Mouse (Mus musculus): Measurements from ENCODE around the gene Fam234b. TPM values are rescaled to one million over a fixed set of nuclear protein-coding genes. Genes with fewer than 3 reads are reported as not detected.

Gene Fam234b
- polyA plus RNA-seq, 1 experiment from 2014 or later, result 21.2 TPM

DNA sequence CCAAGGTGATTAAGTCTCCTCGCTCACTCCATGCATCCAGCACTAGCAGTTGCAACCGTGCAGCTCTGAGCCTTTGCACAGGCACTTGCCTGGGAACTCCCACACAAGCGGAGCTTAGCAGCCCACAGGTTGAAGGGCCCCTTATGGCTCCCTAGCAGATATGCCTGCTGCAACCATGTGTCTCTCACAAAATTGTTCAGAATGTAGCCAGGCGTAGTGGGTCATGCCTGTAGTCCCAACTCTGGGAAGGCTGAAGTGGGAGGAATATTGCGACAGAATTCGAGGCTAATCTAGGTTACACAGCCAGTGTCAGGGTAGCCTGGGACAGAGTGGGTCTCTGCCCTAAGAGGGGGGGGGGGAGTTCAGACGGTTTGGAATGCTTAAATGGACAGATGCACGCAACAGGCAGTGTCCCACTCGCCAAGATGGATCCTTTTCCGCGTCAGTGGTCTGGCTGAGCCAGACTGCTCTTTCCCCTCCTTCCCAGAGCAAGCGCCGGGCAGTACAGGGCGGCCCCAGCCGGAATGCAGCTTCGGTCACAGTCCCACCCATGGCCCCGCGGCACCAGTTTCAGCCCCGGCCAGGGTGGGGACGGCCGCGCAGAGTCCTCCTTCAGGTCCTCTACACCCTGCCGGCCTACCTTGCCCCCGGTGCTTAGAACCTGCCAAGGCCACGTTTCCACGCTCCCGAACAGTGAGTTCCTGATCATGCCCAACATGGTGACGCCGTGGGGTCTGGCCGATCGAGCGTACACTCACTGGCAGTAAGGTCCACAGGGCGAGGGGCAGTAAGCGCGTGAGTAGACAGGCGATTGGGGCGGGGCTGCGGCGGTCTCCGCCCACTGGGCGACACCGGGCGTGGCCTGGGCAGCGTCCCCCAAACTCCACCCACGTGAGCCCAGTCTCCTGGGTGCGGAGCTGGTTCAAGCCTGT is 30.1 kb upstream of the Fam234b start:
- ATAC-seq (ENCODE audit: insufficient number of reproducible peaks, low FRiP score, low TSS enrichment, low read depth), result peak; percentile 89
- H3K27ac ChIP-seq (replicated peaks; ENCODE audit: low read depth, low read length), result no peak overlapping the region
- H3K4me1 ChIP-seq (ENCODE audit: control insufficient read depth, insufficient read depth, low read length), result 0 out of 2 replicates have a peak, but pooled peaks cover 3% of the 10 kb centered on the region
- peak overlapping the region; percentile 54 for H3K9ac ChIP-seq (ENCODE audit: low read length)
- WGBS, result 3% methylated on average over 46 of the region's 46 CpGs
- no peaks in the 10 kb centered on the region for H3K27me3 ChIP-seq (ENCODE audit: control insufficient read depth, insufficient read depth, low read length)
- no peaks in the 10 kb centered on the region for H3K9me3 ChIP-seq (ENCODE audit: control insufficient read depth, low read length)
- peak; percentile 88 for DNase-seq (ENCODE audit: low spot score)
- peak overlapping the region; percentile 43 for H3K4me3 ChIP-seq (ENCODE audit: low read depth, low read length)
- H3K36me3 ChIP-seq (ENCODE audit: control insufficient read depth, insufficient read depth, low read length), result no peaks in the 10 kb centered on the region
- H3K4me2 ChIP-seq (ENCODE audit: low read depth, severe bottlenecking), result peak overlapping the region; percentile 64

DNA sequence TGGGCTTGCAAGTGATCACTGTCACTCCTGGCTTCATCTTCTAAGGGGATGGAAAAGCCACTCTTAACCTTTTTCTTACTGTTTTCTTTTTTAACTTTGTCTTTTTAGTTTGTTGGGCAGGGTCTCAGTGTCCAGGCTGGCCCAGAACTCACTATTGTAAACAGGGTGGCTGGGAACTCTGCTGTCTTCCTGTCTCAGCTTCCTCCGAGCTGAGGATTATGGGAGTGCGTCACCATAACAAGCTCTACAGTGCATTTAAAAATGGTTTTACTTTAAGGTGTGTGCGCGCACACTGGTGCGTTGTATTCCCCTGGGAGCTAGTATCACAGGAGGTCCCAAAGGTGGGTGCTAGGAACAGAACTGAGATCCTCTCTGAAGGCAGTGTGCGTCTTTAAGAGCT is 29.3 kb upstream of the Fam234b start:
- Histone ChIP-seq H3K4me3 (ENCODE audit: low read depth, low read length) (peak overlapping the region; percentile 43), H3K9me3 (ENCODE audit: control insufficient read depth, low read length) (no peaks in the 10 kb centered on the region), H3K27ac (replicated peaks; ENCODE audit: low read depth, low read length) (no peak overlapping the region), H3K4me1 (ENCODE audit: control insufficient read depth, insufficient read depth, low read length) (0 out of 2 replicates have a peak, but pooled peaks cover 3% of the 10 kb centered on the region), H3K9ac (ENCODE audit: low read length) (peak overlapping the region; percentile 54; the same call in 1 of the 2 replicates), H3K27me3 (ENCODE audit: control insufficient read depth, insufficient read depth, low read length) (no peaks in the 10 kb centered on the region), H3K36me3 (ENCODE audit: control insufficient read depth, insufficient read depth, low read length) (no peaks in the 10 kb centered on the region), H3K4me2 (ENCODE audit: low read depth, severe bottlenecking) (peak overlapping the region; percentile 64)
- 79% methylated on average over 6 of the region's 6 CpGs for WGBS
- DNase-seq (ENCODE audit: low spot score) (no peak), ATAC-seq (ENCODE audit: insufficient number of reproducible peaks, low FRiP score, low TSS enrichment, low read depth) (no peak)

DNA sequence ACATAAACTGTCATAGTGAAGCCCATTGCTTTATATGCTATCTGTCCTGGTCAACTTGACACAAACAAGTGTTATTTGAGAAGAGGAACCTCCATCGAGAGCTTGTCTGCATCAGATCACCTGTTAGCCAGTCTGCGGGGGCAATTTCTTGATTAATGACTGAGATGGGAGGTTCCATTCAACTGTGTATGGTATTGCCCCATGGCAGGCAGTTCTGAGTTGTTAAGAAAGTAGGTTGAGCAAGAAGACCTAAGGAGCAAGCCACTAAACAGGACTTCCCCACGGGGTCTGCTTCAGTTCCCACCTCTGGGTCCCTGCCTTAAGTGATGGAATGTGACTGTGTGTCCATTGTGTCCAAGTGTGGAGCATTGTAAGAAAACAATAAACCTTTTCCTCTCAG is 28.5 kb upstream of the Fam234b start:
- no peak for DNase-seq (ENCODE audit: low spot score)
- WGBS, result 87% methylated on average over 3 of the region's 3 CpGs
- H3K4me2 ChIP-seq (ENCODE audit: low read depth, severe bottlenecking), result no peak overlapping the region
- no peak overlapping the region for H3K4me3 ChIP-seq (ENCODE audit: low read depth, low read length)
- ATAC-seq (ENCODE audit: insufficient number of reproducible peaks, low FRiP score, low TSS enrichment, low read depth), result no peak
- no peak overlapping the region for H3K27ac ChIP-seq (replicated peaks; ENCODE audit: low read depth, low read length)
- no peaks in the 10 kb centered on the region for H3K27me3 ChIP-seq (ENCODE audit: control insufficient read depth, insufficient read depth, low read length)
- H3K4me1 ChIP-seq (ENCODE audit: control insufficient read depth, insufficient read depth, low read length), result 0 out of 2 replicates have a peak, but pooled peaks cover 3% of the 10 kb centered on the region
- no peaks in the 10 kb centered on the region for H3K9me3 ChIP-seq (ENCODE audit: control insufficient read depth, low read length)
- no peaks in the 10 kb centered on the region for H3K36me3 ChIP-seq (ENCODE audit: control insufficient read depth, insufficient read depth, low read length)
- no peak overlapping the region for H3K9ac ChIP-seq (ENCODE audit: low read length)

DNA sequence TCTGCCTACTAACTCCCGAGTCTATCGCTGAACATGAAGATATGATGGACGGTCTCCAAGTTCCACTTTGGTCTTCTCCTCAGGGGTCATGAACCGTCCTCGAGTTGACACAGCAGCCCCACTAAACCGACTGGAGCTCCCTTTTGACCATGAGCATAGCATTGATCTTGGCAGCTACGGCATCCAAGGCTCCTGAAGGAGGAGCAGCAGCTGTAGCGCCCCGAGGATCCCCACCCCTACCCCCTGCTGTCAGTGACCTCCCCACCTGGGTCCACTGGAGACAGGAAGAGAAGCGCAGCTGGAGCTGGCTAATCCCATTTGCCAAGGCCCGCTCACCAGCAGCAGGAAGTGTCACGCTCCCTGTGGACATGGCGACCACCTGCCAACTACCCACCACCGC is 26.0 kb upstream of the Fam234b start:
- no peak overlapping the region for H3K27ac ChIP-seq (replicated peaks; ENCODE audit: low read depth, low read length)
- no peaks in the 10 kb centered on the region for H3K36me3 ChIP-seq (ENCODE audit: control insufficient read depth, insufficient read depth, low read length)
- DNase-seq (ENCODE audit: low spot score), result no peak
- ATAC-seq (ENCODE audit: insufficient number of reproducible peaks, low FRiP score, low TSS enrichment, low read depth), result no peak
- no peak overlapping the region for H3K4me2 ChIP-seq (ENCODE audit: low read depth, severe bottlenecking)
- 64% methylated on average over 14 of the region's 14 CpGs for WGBS
- H3K9ac ChIP-seq (ENCODE audit: low read length), result no peak overlapping the region
- no peaks in the 10 kb centered on the region for H3K27me3 ChIP-seq (ENCODE audit: control insufficient read depth, insufficient read depth, low read length)
- 0 out of 2 replicates have a peak, but pooled peaks cover 3% of the 10 kb centered on the region for H3K4me1 ChIP-seq (ENCODE audit: control insufficient read depth, insufficient read depth, low read length)
- no peaks in the 10 kb centered on the region for H3K9me3 ChIP-seq (ENCODE audit: control insufficient read depth, low read length)
- no peak overlapping the region for H3K4me3 ChIP-seq (ENCODE audit: low read depth, low read length)

DNA sequence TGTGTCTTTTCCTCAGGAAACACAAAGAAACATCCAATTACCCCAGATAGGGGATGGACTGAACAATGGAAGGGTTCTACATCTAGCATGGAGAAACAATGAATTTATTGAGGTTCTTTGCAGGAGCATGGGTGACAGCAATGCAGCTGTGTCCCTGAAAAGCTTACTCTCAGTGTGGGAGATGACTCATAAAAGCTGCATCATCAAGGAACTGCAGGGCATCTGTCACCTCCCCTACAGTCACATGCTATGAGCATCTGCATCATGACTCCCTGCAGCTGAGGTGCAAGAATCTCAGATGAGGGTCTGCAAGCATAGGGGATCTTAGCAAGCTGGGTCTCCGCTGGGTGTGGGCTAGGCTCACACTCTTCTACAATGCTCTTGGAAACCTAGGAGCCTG is 22.8 kb upstream of the Fam234b start:
- no peak overlapping the region for H3K9ac ChIP-seq (ENCODE audit: low read length)

DNA sequence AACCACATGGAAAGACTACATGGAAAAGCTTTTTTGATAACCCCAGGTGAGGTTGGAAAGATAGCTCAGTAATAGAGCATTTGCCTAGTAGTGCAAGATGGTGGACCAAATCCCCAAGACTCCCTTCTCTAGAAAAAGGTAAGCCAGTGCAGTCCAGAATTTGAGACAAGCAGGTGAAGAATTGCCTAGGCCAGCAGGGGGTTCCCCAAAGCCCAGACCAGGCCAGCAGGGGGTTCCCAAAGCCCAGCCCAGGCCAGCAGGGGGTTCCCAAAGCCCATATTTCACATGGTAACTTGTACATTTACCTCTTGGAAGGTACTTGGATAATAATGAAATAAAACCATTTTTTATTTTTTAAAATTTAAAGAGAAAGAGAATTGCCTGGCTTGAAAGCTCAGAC is 20.5 kb upstream of the Fam234b start:
- H3K27me3 ChIP-seq (ENCODE audit: control insufficient read depth, insufficient read depth, low read length), result 0 out of 2 replicates have a peak, but pooled peaks cover 3% of the 10 kb centered on the region
- no peaks in the 10 kb centered on the region for H3K9me3 ChIP-seq (ENCODE audit: control insufficient read depth, low read length)
- H3K27ac ChIP-seq (replicated peaks; ENCODE audit: low read depth, low read length), result no peak overlapping the region
- ATAC-seq (ENCODE audit: insufficient number of reproducible peaks, low FRiP score, low TSS enrichment, low read depth) (no peak), DNase-seq (ENCODE audit: low spot score) (no peak)
- no peaks in the 10 kb centered on the region for H3K36me3 ChIP-seq (ENCODE audit: control insufficient read depth, insufficient read depth, low read length)
- H3K4me2 ChIP-seq (ENCODE audit: low read depth, severe bottlenecking), result no peak overlapping the region
- no peak overlapping the region for H3K9ac ChIP-seq (ENCODE audit: low read length)
- H3K4me1 ChIP-seq (ENCODE audit: control insufficient read depth, insufficient read depth, low read length), result no peaks in the 10 kb centered on the region
- H3K4me3 ChIP-seq (ENCODE audit: low read depth, low read length), result no peak overlapping the region

More for the DNA sequence above, 22.8 kb upstream of the Fam234b start:
- H3K4me1 ChIP-seq (ENCODE audit: control insufficient read depth, insufficient read depth, low read length), result no peaks in the 10 kb centered on the region
- ATAC-seq (ENCODE audit: insufficient number of reproducible peaks, low FRiP score, low TSS enrichment, low read depth) (no peak), DNase-seq (ENCODE audit: low spot score) (no peak)
- no peak overlapping the region for H3K27ac ChIP-seq (replicated peaks; ENCODE audit: low read depth, low read length)
- H3K9me3 ChIP-seq (ENCODE audit: control insufficient read depth, low read length), result no peaks in the 10 kb centered on the region
- no peaks in the 10 kb centered on the region for H3K36me3 ChIP-seq (ENCODE audit: control insufficient read depth, insufficient read depth, low read length)
- no peak overlapping the region for H3K4me2 ChIP-seq (ENCODE audit: low read depth, severe bottlenecking)
- 95% methylated on average over 1 of the region's 1 CpGs for WGBS
- H3K27me3 ChIP-seq (ENCODE audit: control insufficient read depth, insufficient read depth, low read length), result no peaks in the 10 kb centered on the region
- H3K4me3 ChIP-seq (ENCODE audit: low read depth, low read length), result no peak overlapping the region

DNA sequence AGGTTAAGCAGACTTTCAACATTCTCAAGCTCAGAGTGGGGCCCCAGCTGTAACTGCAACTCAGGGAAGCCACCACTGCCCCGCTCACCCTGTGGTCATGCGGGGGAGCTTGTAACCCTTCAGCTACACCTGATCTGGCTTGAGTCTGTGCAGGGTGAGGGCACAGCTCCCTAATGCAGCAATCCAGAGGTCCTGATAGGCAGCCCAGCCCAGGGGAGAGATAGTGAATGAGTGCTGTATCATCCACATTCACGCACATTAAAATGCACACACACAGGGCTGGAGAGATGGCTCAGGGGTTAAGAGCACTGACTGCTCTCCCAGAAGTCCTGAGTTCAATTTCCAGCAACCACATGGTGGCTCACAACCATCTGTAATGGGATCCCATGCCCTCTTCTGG is 19.2 kb upstream of the Fam234b start:
- WGBS, result 36% methylated on average over 3 of the region's 3 CpGs
- H3K27me3 ChIP-seq (ENCODE audit: control insufficient read depth, insufficient read depth, low read length), result 0 out of 2 replicates have a peak, but pooled peaks cover 3% of the 10 kb centered on the region
- no peaks in the 10 kb centered on the region for H3K9me3 ChIP-seq (ENCODE audit: control insufficient read depth, low read length)
- no peak overlapping the region for H3K9ac ChIP-seq (ENCODE audit: low read length)
- no peak overlapping the region for H3K4me2 ChIP-seq (ENCODE audit: low read depth, severe bottlenecking)
- ATAC-seq (ENCODE audit: insufficient number of reproducible peaks, low FRiP score, low TSS enrichment, low read depth) (no peak), DNase-seq (ENCODE audit: low spot score) (no peak)
- H3K4me3 ChIP-seq (ENCODE audit: low read depth, low read length), result no peak overlapping the region
- no peaks in the 10 kb centered on the region for H3K36me3 ChIP-seq (ENCODE audit: control insufficient read depth, insufficient read depth, low read length)
- no peaks in the 10 kb centered on the region for H3K4me1 ChIP-seq (ENCODE audit: control insufficient read depth, insufficient read depth, low read length)
- H3K27ac ChIP-seq (replicated peaks; ENCODE audit: low read depth, low read length), result no peak overlapping the region

DNA sequence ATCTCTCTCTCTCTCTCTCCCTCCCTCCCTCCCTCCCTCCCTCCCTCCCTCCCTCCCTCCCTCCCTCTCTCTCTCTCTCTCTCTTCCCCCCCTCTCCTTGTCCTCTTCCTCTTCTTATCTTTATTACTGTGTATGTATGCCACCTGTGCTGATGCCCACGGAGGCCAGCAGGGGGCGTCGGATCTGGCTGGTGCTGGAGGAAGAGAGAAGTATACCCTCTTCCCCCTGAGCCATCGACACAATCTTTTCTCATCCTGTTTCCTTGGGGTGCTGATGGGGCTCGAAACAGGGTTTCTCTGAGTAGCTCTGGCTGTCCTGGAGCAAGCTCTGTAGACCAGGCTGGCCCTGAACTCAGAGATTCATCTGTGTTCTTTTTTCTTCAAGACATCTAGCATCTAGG is 14.9 kb upstream of the Fam234b start:
- H3K4me3 ChIP-seq (ENCODE audit: low read depth, low read length), result no peak overlapping the region
- H3K4me1 ChIP-seq (ENCODE audit: control insufficient read depth, insufficient read depth, low read length), result no peaks in the 10 kb centered on the region
- no peak overlapping the region for H3K4me2 ChIP-seq (ENCODE audit: low read depth, severe bottlenecking)
- no peak for ATAC-seq (ENCODE audit: insufficient number of reproducible peaks, low FRiP score, low TSS enrichment, low read depth)
- H3K27me3 ChIP-seq (ENCODE audit: control insufficient read depth, insufficient read depth, low read length), result 0 out of 2 replicates have a peak, but pooled peaks cover 3% of the 10 kb centered on the region
- DNase-seq (ENCODE audit: low spot score), result no peak
- no peaks in the 10 kb centered on the region for H3K36me3 ChIP-seq (ENCODE audit: control insufficient read depth, insufficient read depth, low read length)
- no peak overlapping the region for H3K9ac ChIP-seq (ENCODE audit: low read length)
- WGBS, result 51% methylated on average over 5 of the region's 5 CpGs
- no peak overlapping the region for H3K27ac ChIP-seq (replicated peaks; ENCODE audit: low read depth, low read length)
- no peaks in the 10 kb centered on the region for H3K9me3 ChIP-seq (ENCODE audit: control insufficient read depth, low read length)
